In the genomic region with DNA sequence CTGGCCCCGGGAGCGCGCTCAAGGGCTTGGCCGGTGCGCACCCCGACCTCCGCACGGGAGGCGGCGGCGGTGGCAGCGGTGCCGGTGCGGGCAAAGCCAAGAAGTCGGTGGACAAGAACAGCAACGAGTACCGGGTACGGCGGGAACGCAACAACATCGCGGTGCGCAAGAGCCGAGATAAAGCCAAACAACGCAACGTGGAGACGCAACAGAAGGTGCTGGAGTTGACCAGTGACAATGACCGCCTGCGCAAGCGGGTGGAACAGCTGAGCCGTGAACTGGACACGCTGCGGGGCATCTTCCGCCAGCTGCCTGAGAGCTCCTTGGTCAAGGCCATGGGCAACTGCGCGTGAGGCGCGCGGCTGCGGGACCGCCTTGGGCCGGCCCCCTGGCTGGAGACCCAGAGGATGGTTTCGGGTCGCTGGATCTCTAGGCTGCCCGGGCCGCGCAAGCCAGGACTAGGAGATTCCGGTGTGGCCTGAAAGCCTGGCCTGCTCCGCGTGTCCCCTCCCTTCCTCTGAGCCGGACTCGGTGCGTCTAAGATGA, we compare ENCODE assay signal across 8 mouse cellular contexts. TPM values are rescaled to one million over a fixed set of nuclear protein-coding genes. Genes with fewer than 3 reads are reported as not detected.
A peak's percentile ranks its signal among the peaks of the same experiment; 100 is the strongest.
DNase-seq lines count a peak whose midpoint lies in the region; ATAC-seq lines count a peak whose summit lies in the region.

No protein-coding gene starts in this region.

- H3K36me3 ChIP-seq in megakaryocyte, embryonic 14.5 days (replicated peaks; ENCODE audit: low read length): no peaks in the 10 kb centered on the region

- DNase-seq in cerebellum, postnatal 25 days: peak; percentile 61 to 67
- peak; percentile 43 to 61 for DNase-seq in heart, adult 18-20 months
- peak; percentile 84 for DNase-seq in kidney, adult 18-20 months
- DNase-seq in lung, postnatal 10 days: peak; percentile 43

- H3K9me3 ChIP-seq in megakaryocyte, embryonic 14.5 days: peaks cover 6% of the 10 kb centered on the region; the same call in 1 of the 2 replicates

- H3K4me1 ChIP-seq in megakaryocyte, embryonic 14.5 days: peaks cover 55% of the 10 kb centered on the region

- H3K27me3 ChIP-seq in megakaryocyte, embryonic 14.5 days (replicated peaks): peaks cover 93% of the 10 kb centered on the region

- no peak for ATAC-seq in megakaryocyte, adult 5-6 weeks (ENCODE audit: poor library complexity, severe bottlenecking)
- ATAC-seq in monocyte, adult 5-6 weeks (replicated peaks; ENCODE audit: insufficient number of reproducible peaks, low FRiP score, low TSS enrichment, poor library complexity, severe bottlenecking): no peak
- no peak for ATAC-seq in megakaryocyte progenitor cell, adult 5-6 weeks (replicated peaks; ENCODE audit: poor library complexity)

- H3K4me3 ChIP-seq in megakaryocyte, embryonic 14.5 days (replicated peaks): peak overlapping the region; percentile 93

RNA-seq across cellular contexts. Expression of a gene that starts 1.1 kb away (rescaled TPM):
- 43.6 and 55.1 TPM in 2 replicates for polyA plus RNA-seq in megakaryocyte, embryonic 14.5 days (2012; ENCODE audit: insufficient read depth, low replicate concordance)
- total RNA-seq in megakaryocyte, adult 5-6 weeks (2015): 48.7 and 57.0 TPM in 2 replicates
- total RNA-seq in megakaryocyte, adult 5-6 weeks (2017): 21.7 and 22.4 TPM in 2 replicates
- 10 to 100 TPM in 1 of 2 experiments, 1 to 10 TPM in 1; 8.0 to 22.5 TPM for total RNA-seq in heart, adult 18-20 months (2021)
- 9.3 to 16.4 TPM (median 10.3 TPM) in 3 replicates for total RNA-seq in monocyte, adult 5-6 weeks (2017)
- 70.5 and 75.2 TPM in 2 replicates for total RNA-seq in megakaryocyte progenitor cell, adult 5-6 weeks (2015)
- 27.2 and 29.0 TPM in 2 replicates for total RNA-seq in megakaryocyte progenitor cell, adult 5-6 weeks (2017)
